Mouse (Mus musculus) kidney, postnatal 14 days (tissue): ENCODE results near the gene Vmn2r55.
"Not testable (repeated sequence)": the region's sequence is repeated elsewhere in the genome, so short reads cannot be mapped to it uniquely, and the experiment has no call there.

Experiments
- DNase-seq: peaks from one replicate; pipeline ENCODE4 v3.0.0; 2022; ENCODE audit warnings: mixed read lengths

Gene Vmn2r55

GRCm38 (mm10) chr7:12684903-12685302 lies at the start of gene Vmn2r55:
Gene Vmn2r55 (minus strand): TSS chr7:12685003.
- not testable (repeated sequence) for DNase-seq

GRCm38 (mm10) chr7:12640219-12640618 lies 44.6 kb downstream of the Vmn2r55 start, which contains the start of gene Vmn2r54:
Gene Vmn2r54 (minus strand): TSS chr7:12640319.
- not testable (repeated sequence) for DNase-seq

GRCm38 (mm10) chr7:12608688-12609087 lies 76.1 kb downstream of the Vmn2r55 start, which contains the start of gene Vmn2r53:
Gene Vmn2r53 (minus strand): TSS chr7:12608788.
- DNase-seq, result no peak
